Mouse (Mus musculus): Measurements from ENCODE around the gene H2-Ab1. TPM values are rescaled to one million over a fixed set of nuclear protein-coding genes. Genes with fewer than 3 reads are reported as not detected.
"Not testable (repeated sequence)": the region's sequence is repeated elsewhere in the genome, so short reads cannot be mapped to it uniquely, and the experiment has no call there.

Gene H2-Ab1
- total RNA-seq (2015) (50.0 and 61.3 TPM in 2 replicates), total RNA-seq (2017) (45.2 and 81.5 TPM in 2 replicates)

DNA sequence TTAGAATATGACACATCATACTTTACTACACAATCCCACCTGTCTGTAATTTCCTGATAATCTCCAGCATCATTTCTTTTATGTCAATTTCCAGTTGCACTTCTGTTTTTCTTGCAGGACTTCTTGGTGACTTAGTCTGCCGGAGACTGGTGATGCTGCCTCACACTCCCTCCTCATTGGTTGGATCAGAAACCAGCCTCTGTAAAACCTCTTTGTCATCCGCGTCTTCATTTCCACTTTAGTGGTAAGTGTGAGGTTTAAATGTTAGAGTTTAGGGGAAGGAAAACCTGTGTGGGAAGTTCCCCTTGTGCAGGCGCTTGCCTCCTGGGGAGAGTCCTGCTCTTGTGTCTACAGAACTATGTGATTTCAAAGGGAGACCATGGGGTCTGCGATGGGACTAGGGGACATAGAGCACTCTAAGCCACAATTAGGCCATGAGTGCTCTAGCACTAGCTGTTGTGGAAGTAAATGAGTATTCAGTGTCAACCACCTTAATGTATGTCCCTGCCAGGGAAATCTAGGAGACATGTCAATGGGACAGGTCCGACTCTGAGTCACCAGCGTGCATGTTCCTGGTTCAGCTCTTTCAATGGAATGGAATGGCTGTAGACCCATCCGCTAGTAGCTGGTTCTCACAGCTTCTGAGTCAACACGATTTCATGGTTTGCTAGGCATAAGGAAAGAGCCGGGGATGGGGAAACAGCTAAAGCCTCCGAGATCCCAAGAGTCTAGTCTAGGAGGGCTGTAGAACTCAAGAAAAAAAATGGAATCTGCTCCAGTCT is at the start of gene H2-Ab1:
Gene H2-Ab1 (plus strand): TSS at position 96 of the 782 bp plus-strand sequence.
- peak; percentile 97 for ATAC-seq (replicated peaks; ENCODE audit: poor library complexity)

DNA sequence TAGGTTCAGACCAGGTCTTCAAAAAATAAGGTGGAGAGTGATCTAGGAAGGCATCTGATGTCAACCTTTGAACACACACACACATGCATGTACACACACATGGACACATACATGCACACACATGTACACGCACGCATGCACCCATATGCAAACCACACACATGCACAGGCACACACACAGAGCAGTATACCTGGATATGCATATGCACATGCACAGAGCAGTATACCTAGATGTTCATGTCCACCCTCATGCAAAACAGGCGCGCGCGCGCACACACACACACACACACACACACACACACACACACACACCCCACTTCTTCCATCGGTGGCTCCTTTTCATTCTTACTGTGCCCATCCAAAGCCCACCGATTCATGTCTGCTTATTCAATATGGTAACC is 49.6 kb upstream of the H2-Ab1 start:
- ATAC-seq (replicated peaks; ENCODE audit: poor library complexity) = no peak

DNA sequence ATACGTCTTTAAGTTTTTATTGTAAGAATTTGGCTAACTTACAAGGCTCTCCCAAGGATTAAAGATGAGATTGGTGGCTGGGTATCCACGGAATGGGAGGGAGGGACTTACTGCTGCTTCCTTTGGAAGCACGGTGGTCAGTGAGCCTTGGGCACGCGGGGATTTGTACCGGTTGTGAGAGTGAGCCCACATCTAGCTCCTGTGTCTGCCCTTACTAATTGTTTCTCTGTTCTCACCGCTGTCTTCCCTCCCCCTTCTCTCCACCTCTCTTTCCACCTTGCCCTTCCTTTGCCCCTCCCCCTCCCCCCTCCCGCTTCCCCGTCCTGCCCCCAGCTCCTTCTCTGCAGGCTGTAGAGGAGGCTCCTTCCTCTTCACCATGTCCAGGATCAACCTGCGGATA is 49.1 kb upstream of the H2-Ab1 start:
- ATAC-seq (replicated peaks; ENCODE audit: poor library complexity) = no peak

DNA sequence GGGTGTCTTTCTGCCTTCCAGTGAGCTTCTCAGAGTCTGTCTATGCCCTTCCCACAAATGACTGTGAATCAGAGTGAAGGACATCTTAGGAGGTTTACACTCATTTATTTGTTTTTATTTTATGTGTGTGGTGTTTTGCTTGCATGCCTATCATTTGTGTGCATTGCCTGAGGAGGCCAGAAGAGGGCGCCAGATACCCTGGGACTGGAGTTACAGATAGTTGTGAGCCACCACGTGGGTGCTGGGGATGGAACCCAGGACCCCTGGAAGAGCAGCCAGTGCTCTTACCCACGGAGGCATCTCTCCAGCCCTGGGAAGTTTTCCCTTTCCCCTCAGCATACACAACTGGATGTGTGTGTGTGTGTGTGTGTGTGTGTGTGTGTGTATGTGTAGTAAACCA is 47.8 kb upstream of the H2-Ab1 start:
- no peak for ATAC-seq (replicated peaks; ENCODE audit: poor library complexity)

DNA sequence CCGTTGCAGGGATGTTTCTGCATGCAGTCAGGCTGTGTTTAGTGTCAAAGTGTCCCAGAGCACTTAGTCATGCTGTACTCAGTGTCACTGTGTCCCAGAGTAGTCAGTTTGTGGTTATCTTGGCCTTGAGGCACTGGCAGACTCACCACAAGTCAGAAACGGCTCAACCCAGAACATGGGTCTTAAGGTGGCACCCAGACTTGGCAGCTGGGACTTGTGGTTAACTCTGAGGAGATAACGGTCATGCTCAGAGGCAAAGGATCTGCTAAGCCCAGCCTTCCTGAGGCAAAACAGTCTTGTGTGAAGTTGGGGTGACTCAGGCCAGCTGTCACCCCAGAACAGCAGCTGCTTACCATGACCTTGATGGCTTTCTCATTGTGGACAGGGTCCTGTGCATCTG is 46.9 kb upstream of the H2-Ab1 start:
- ATAC-seq (replicated peaks; ENCODE audit: poor library complexity) = peak; percentile 88

DNA sequence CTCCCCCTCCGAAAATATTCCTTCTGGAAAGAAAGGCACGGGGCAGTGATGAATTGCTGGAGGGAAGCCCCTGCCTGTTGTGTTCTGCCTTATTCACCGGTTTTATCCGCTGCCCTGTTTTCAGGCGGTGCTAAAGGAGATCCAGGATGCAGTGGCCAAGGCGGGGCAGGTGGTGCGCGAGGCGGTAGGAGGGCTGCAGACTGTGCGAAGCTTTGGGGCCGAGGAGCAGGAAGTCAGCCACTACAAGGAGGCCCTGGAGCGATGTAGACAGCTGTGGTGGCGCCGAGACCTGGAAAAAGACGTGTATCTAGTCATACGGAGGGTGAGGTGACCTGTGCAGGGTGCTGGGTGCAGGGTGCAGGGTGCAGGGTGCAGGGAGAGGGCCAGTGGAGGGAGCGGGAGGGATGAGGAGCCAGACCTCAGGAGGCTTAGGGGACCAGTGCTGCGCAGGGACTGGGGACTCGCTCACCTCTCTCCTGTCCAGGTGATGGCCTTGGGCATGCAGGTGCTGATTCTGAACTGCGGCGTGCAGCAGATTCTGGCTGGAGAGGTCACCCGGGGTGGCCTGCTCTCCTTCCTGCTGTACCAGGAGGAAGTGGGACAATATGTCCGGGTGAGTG is 45.6 kb upstream of the H2-Ab1 start:
- no peak for ATAC-seq (replicated peaks; ENCODE audit: poor library complexity)

DNA sequence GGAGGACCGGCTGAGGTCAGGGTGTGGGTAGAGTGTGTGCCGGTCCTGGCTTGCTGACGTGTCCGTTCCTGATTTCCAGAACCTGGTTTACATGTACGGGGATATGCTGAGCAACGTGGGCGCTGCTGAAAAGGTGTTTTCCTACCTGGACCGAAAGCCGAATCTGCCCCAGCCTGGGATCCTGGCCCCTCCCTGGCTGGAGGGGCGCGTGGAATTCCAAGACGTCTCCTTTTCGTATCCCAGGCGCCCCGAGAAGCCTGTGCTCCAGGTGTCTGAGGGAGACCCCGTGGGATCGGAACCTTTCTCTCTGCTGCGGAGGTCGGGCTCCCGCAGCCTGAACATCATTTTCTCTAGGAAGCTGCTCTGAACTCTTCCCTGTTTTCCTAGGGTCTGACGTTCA is 43.6 kb upstream of the H2-Ab1 start:
- ATAC-seq (replicated peaks; ENCODE audit: poor library complexity) = no peak

DNA sequence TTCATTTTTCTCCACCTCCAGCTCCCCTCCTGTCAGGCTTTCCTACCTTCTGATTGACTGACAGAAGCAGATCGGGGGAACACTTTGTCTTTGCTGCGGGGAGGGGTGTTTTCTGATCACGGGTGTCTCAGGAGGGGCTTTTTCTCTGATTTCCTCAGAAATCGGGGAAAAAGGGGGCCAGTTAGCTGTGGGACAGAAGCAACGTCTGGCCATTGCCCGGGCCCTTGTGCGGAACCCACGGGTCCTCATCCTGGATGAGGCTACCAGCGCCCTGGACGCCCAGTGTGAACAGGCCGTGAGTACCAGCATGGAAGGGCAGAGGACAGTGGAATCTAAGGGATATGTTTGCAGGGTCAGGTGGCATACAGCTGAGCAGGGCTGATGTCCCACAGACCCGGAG is 42.3 kb upstream of the H2-Ab1 start:
- no peak for ATAC-seq (replicated peaks; ENCODE audit: poor library complexity)

DNA sequence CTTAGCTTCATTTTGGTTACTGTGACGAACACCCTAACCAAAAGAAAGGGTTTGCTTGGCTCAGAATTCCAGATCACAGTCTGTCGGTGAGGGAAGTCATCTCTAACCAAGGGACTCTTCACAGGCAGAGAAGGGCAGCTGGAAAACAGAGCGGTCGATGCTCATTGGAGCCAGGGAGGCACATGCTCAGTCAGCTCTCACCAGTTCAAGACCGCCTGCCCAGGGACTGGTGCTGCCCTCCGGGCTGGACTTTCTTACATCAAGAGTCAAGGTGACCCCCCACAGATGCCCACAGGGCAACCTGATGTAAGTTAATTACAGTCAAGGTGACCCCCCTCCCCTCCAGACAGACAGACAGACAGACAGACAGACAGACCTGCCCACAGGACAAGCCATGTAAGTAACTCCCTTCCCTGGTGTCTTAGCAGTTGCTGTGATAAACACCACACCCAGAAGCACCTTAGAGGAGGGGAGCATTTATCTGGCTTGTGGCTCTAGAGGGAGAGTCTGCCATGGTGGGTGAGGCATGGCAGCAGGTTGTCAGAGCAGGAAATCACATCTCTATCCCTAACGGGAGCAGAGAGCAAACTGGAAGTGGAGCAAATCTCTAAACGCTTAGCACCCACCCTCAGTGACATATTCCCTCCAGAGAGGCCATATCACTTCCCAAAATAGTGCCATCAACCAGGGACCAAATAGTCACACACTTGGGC is 40.1 kb upstream of the H2-Ab1 start:
- peak; percentile 52 for ATAC-seq (replicated peaks; ENCODE audit: poor library complexity)

DNA sequence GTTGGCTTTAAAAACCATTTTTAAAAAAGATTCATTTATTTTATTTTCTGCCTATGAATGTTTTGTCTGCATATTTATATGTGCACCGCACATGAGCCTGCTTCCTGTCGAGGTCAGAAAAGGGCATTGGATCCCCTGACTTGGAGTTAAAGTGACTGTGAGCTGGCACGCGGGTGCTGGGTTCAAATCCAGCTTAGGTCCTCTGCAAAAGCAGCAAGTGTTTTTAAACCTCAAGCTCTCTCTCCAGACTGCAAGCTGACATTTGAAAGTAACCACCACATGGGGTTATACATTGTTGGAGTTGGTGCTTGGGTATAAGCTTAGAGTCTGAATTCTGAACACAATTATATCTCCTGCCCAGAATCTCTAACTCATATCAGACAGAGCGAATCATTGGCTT is 39.5 kb upstream of the H2-Ab1 start:
- no peak for ATAC-seq (replicated peaks; ENCODE audit: poor library complexity)

DNA sequence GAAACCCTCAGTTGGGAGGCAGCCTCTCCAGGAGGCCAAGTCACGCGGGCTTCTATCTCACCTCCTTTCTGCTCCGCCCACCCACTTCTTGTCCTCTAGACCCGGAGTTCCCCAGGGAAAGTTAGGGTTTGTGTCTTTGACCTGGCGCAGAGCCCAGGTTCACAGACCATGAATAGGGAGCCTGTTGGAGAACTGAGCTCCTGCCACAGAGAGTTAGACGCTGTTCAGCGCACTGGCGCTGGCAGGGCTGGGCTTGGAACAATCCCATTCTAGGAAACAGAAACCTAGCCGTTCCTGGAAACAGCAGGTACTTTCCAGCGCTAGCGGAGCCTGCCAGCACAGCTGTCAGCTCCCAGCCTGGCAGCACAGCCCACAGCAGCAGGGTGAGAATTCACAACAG is 38.8 kb upstream of the H2-Ab1 start:
- peak; percentile 39; the same call in 1 of the 2 replicates for ATAC-seq (replicated peaks; ENCODE audit: poor library complexity)

DNA sequence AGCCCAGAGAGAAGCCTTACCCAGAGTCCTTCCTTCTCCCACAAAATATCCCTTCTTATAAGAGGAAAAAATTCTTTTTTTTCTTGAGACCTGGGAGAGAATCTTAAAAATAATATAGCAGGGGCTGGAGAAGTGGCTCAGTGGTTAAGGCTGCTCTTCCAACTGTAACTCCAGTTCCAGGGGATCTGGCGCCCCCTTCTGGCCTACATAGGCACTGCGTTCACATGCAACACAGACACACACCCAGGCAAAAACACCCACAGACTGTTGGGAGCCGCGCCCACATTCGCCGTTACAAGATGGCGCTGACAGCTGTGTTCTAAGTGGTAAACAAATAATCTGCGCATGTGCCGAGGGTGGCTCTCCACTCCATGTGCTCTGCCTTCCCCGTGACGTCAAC is 38.4 kb upstream of the H2-Ab1 start:
- peak; percentile 46; the same call in 1 of the 2 replicates for ATAC-seq (replicated peaks; ENCODE audit: poor library complexity)

DNA sequence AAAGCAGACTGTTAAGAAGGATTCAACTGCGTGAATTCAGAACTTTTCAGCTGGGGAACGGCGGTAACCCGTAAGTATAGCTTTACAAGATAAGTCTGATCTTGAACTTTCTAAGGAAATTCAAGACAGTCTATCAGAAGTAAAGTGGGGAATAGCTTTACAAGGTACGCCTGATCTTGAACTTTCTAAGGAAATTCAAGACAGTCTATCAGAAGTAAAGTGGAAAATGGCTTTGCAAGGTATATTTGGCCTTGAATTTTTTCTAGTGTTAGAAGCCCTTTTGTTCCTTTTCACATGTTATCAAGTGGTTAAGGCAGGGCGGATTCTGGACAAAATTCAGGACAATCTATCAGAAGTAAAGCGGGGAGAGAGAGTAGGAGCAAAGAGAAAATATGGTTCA is 37.7 kb upstream of the H2-Ab1 start:
- not testable (repeated sequence) for ATAC-seq (replicated peaks; ENCODE audit: poor library complexity)

DNA sequence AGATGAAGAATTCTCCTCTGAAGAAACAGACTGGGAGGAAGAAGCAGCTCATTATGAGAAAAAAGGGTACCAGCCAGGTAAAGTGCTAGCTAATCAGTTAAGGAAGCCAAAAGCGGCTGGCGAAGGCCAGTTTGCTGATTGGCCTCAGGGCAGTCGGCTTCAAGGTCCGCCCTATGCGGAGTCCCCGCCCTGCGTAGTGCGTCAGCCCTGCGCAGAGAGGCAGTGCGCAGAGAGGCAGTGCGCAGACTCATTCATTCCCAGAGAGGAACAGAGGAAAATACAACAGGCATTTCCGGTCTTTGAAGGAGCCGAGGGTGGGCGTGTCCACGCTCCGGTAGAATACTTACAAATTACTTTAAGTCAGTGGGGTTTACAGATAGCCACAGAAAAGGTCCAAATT is 37.1 kb upstream of the H2-Ab1 start:
- not testable (repeated sequence) for ATAC-seq (replicated peaks; ENCODE audit: poor library complexity)

DNA sequence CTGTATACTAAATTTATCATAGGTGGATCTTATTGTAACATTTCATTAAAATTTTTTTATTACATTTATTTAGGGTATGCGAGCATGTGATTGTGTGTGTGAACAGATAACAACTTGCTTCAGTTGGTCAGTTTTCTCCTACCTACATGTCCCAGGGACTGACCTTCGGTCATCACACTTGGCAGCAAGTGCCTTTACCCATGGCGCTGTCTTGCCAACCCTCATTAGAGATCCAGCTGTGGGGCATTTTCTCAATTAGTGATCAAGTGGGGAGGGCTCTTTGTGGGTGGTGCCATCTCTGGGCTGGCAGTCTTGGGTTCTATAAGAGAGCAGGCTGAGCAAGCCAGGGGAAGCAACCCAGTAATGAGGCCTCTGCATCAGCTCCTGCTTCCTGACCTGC is 32.7 kb upstream of the H2-Ab1 start:
- ATAC-seq (replicated peaks; ENCODE audit: poor library complexity) = no peak

DNA sequence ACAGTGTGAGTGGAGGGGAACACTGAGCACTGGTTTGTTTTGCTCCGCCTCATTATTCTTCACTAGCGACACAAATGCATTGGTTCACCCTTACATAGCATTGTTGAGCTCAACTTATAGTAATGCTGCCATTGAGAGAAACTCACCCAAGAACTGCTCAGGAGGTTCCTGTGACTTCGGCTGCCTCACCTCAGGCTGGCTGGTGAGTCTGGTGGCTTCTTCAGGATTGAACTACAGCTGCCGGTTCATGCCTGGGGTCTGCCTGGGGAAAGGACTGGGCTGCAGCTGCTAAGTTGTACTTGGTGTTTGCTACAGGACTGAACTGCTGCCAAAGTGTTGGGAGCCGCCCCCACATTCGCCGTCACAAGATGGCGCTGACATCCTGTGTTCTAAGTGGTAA is 32.1 kb upstream of the H2-Ab1 start:
- no peak for ATAC-seq (replicated peaks; ENCODE audit: poor library complexity)

DNA sequence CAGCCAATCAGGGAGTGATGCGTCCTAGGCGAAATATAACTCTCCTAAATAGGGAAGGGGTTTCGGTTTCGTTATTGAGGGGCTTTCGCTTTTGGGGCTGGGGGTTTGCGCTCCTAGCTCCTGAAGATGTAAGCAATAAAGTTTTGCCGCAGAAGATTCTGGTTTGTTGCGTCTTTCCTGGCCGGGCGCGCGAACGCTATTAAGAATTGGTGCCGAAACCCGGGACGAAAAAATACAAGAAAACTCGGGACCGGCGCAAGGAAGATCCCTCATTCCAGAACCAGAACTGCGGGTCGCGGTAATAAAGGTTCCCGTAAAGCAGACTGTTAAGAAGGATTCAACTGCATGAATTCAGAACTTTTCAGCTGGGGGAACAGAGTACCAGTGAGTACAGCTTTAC is 31.6 kb upstream of the H2-Ab1 start:
- ATAC-seq (replicated peaks; ENCODE audit: poor library complexity) = not testable (repeated sequence)

DNA sequence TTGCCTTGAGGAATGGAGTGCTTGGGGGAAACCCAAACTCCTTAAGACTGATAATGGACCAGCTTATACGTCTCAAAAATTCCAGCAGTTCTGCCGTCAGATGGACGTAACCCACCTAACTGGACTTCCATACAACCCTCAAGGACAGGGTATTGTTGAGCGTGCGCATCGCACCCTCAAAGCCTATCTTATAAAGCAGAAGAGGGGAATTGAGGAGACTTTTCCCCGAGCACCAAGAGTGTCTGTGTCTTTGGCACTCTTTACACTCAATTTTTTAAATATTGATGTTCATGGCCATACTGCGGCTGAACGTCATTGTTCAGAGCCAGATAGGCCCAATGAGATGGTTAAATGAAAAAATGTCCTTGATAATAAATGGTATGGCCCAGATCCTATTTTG is 26.5 kb upstream of the H2-Ab1 start:
- not testable (repeated sequence) for ATAC-seq (replicated peaks; ENCODE audit: poor library complexity)

DNA sequence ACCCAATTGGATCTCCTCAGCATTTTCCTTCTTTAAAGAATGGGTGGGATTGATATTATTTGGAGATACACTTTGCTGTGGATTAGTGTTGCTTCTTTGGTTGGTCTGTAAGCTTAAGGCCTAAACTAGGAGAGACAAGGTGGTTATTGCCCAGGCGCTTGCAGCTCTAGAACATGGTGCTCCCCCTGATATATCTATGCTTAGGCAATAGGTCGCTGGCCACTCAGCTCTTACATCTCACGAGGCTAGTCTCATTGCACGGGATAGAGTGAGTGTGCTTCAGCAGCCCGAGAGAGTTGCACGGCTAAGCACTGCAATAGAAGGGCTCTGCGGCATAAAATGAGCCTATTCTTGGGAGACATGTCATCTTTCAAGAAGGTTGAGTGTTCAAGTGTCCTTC is 25.5 kb upstream of the H2-Ab1 start:
- not testable (repeated sequence) for ATAC-seq (replicated peaks; ENCODE audit: poor library complexity)

DNA sequence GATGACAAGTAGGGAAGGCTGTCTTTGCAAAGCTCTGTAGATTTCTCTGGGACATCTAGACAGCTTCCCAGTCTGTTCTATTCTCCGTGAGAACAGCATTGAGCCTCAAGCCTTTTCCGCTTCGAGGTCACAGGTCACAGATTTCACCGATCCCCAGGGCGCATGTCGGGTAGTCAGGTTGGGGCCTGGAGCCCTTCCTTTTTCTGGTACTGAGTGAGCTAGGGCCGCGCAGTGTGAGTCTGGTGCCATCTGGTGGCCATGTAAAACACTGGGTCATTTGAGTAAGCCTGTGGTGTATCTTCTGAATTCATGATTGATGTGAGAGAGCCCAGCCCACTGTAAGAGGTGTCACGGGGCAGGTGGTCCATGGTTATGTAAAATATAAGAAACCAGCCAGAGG is 22.6 kb upstream of the H2-Ab1 start:
- ATAC-seq (replicated peaks; ENCODE audit: poor library complexity) = peak; percentile 97

DNA sequence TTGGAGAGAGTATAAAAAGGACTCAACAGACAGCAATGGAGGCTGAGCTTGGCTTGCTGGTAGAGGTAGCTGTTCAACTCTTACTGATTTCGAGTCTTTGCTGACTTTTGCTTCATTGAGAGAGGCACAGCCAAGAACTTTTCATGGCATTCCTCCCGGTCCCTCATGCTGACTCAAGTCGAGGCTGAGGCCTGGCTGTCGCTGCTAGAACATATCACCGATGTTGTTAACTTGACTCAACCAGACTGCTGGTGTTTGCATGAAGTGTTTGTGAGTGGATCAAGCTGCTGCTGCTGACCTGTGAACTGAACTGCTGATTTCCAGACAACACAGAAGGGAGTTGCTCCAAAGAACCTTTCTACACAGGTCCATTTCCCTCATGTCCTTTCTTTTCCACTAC is 20.8 kb upstream of the H2-Ab1 start:
- ATAC-seq (replicated peaks; ENCODE audit: poor library complexity) = no peak

DNA sequence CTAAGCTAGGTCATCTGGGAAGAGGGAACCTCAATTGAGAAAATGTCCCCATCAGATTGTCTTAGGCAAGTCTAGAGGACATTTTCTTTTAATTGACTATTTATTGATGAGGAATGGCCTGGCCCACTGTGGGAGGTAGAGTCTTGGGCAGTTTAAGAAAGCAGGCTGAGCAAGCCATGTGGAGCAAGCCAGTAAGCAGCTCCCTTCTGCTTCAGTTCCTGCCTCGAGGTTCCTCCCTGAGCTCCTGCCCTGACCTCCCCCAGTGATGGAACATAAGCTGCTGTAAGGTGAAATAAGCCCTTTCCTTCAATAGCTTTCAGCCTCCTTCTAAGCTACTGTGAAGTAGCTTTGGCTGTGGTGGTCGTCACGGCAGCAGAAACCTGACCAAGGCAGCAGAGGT is 19.7 kb upstream of the H2-Ab1 start:
- ATAC-seq (replicated peaks; ENCODE audit: poor library complexity) = no peak
